Mouse (Mus musculus) midbrain, postnatal 0 days (tissue): ENCODE measurements at regions not wholly inside any gene's neighbourhood (a gene's known extent, or its start where the extent isn't known, plus 50 kb on each side); places are given as distances from the start of the nearest gene placed in this dataset.

Experiments
- ATAC-seq: fragments of 200-750 bp; cut with Nextera tagmentation; 2 replicates; pipeline ENCODE4 v1.8.0; 2017; ENCODE audit warnings: moderate number of reproducible peaks, mild to moderate bottlenecking, moderate TSS enrichment, moderate library complexity; ENCODE audit not compliant: low FRiP score
- DNase-seq: peaks from one replicate; pipeline ENCODE4 v3.0.0-alpha.2; 2015; ENCODE audit warnings: low spot score
- H3K27ac ChIP-seq: fragments of 300-500 bp; sonication (generic); 2 replicates; pipeline ENCODE4 v1.5.1; 2014; ENCODE audit warnings: low read depth, mild to moderate bottlenecking, low read length, mixed read lengths
- H3K27me3 ChIP-seq: fragments of 300-500 bp; sonication (generic); 2 replicates; pipeline ENCODE4 v1.6.1; 2014; ENCODE audit warnings: low read length, control low read depth, mixed read lengths; ENCODE audit not compliant: insufficient read depth
- H3K36me3 ChIP-seq: fragments of 300-500 bp; sonication (generic); 2 replicates; pipeline ENCODE4 v1.6.1; 2014; ENCODE audit warnings: low read length, control low read depth, mixed read lengths; ENCODE audit not compliant: insufficient read depth
- H3K4me1 ChIP-seq: fragments of 300-500 bp; sonication (generic); 2 replicates; pipeline ENCODE4 v1.6.1; 2014; ENCODE audit warnings: mild to moderate bottlenecking, control low read depth, antibody characterized with exemption, low read length, mixed read lengths; ENCODE audit not compliant: insufficient read depth
- H3K4me2 ChIP-seq: fragments of 300-500 bp; sonication (generic); 2 replicates; pipeline ENCODE4 v1.6.1; 2014; ENCODE audit warnings: low read depth, mild to moderate bottlenecking, low read length, mixed read lengths; ENCODE audit not compliant: poor library complexity, severe bottlenecking
- H3K4me3 ChIP-seq: fragments of 300-500 bp; sonication (generic); 2 replicates; pipeline ENCODE4 v1.5.1; 2014; ENCODE audit warnings: low read depth, mild to moderate bottlenecking, low read length, moderate library complexity
- H3K9ac ChIP-seq: fragments of 300-500 bp; sonication (generic); replicated peaks from 2 replicates; pipeline ENCODE4 v1.6.1; 2014; ENCODE audit warnings: mild to moderate bottlenecking, low read length, moderate library complexity, mixed read lengths; ENCODE audit not compliant: poor library complexity, severe bottlenecking
- H3K9me3 ChIP-seq: fragments of 300-500 bp; sonication (generic); 2 replicates; pipeline ENCODE4 v1.6.1; 2016; ENCODE audit warnings: low read length, control low read depth
- CTCF ChIP-seq: IDR thresholded peaks from 2 replicates; pipeline ENCODE4 v1.5.1; 2016; ENCODE audit warnings: antibody characterized with exemption, mild to moderate bottlenecking

- Histone ChIP-seq H3K27me3 (no peaks in the 10 kb centered on the region), H3K36me3 (no peaks in the 10 kb centered on the region), H3K9ac (no peak overlapping the region), H3K4me2 (no peak overlapping the region), H3K4me1 (no peaks in the 10 kb centered on the region), H3K9me3 (no peaks in the 10 kb centered on the region), H3K27ac (no peak overlapping the region), H3K4me3 (no peak overlapping the region)
- no peak for TF ChIP-seq CTCF
- DNase-seq, result no peak
- no peak for ATAC-seq
Measured at GRCm38 (mm10) chr16:49646479-49646878, 52.6 kb upstream of the Ift57 start.
